Mouse (Mus musculus) intestine, postnatal 0 days (tissue): ENCODE results near the gene Rps27l. TPM values are rescaled to one million over a fixed set of nuclear protein-coding genes. Genes with fewer than 3 reads are reported as not detected.
A peak's percentile ranks its signal among the peaks of the same experiment; 100 is the strongest.
"Not testable (repeated sequence)": the region's sequence is repeated elsewhere in the genome, so short reads cannot be mapped to it uniquely, and the experiment has no call there.

Experiments
- ATAC-seq: fragments of 200-750 bp; cut with Nextera tagmentation; 2 replicates; pipeline ENCODE4 v1.8.0; 2017; ENCODE audit warnings: mild to moderate bottlenecking, moderate TSS enrichment, moderate library complexity
- H3K27ac ChIP-seq: fragments of 300-500 bp; sonication (generic); 2 replicates; pipeline ENCODE4 v1.5.1; 2014; ENCODE audit warnings: mild to moderate bottlenecking, low read depth, low read length, moderate library complexity
- H3K27me3 ChIP-seq: fragments of 300-500 bp; sonication (generic); replicated peaks from 2 replicates; pipeline ENCODE4 v1.6.1; 2014; ENCODE audit warnings: low read length, mixed read lengths; ENCODE audit not compliant: control insufficient read depth, insufficient read depth
- H3K36me3 ChIP-seq: fragments of 300-500 bp; sonication (generic); 2 replicates; pipeline ENCODE4 v1.6.1; 2014; ENCODE audit warnings: mild to moderate bottlenecking, moderate library complexity; ENCODE audit not compliant: control insufficient read depth, insufficient read depth
- H3K4me1 ChIP-seq: fragments of 300-500 bp; sonication (generic); replicated peaks from 2 replicates; pipeline ENCODE4 v1.6.1; 2014; ENCODE audit warnings: antibody characterized with exemption, low read length, mixed read lengths; ENCODE audit not compliant: control insufficient read depth, insufficient read depth
- H3K4me2 ChIP-seq: fragments of 300-500 bp; sonication (generic); replicated peaks from 2 replicates; pipeline ENCODE4 v1.6.1; 2014; ENCODE audit warnings: low read depth, mild to moderate bottlenecking, moderate library complexity
- H3K4me3 ChIP-seq: fragments of 300-500 bp; sonication (generic); 2 replicates; pipeline ENCODE4 v1.5.1; 2014; ENCODE audit warnings: low read depth, low read length
- H3K9ac ChIP-seq: fragments of 300-500 bp; sonication (generic); 2 replicates; pipeline ENCODE4 v1.6.1; 2014; ENCODE audit warnings: mild to moderate bottlenecking, low read depth, low read length
- H3K9me3 ChIP-seq: fragments of 300-500 bp; sonication (generic); 2 replicates; pipeline ENCODE4 v1.6.1; 2016; ENCODE audit warnings: mixed run types; ENCODE audit not compliant: control insufficient read depth
- CTCF ChIP-seq: sonication (generic); IDR thresholded peaks from 2 replicates; pipeline ENCODE4 v1.5.1; 2016; ENCODE audit warnings: low read depth, mild to moderate bottlenecking, control low read depth, antibody characterized with exemption, moderate library complexity
- WGBS: fragments of 180-500 bp; shearing (Covaris S2); extraction: QIAGEN DNeasy Blood & Tissue Kit; methylation state at CpG from one replicate; pipeline ENCODE4 v1.1.7; 2014; 5-methylcytosine and 5-hydroxymethylcytosine counted together
- polyA plus RNA-seq: library from polyadenylated mRNA; unstranded; fragments of >200 nt; fragmentation: Nextera tagmentation; extraction: Ambion mirVana; gene quantifications from 2 replicates; pipeline ENCODE4 v1.2.1, GENCODE M21; 2015

Rps27l gene
- polyA plus RNA-seq, 1 experiment from 2014 or later = 778 TPM

DNA sequence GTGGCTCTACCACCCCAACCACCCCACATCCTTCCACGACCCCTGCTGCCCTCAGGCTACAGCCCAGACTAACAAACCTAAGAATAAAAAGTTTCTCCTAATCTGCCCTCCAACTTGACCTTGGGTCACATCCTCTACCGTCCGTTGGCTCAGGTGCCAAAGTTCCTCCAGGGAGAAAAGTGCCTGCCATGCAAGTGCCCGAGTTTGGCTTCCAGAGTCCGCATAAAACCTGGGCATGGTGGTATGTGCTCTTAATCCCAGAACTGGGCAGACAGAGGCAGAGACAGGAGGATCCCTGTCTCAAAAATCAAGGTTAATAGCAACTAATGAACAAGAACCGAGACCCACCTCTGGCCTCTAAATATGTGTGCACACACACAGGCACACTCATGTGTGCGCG, 38.8 kb upstream of the Rps27l start:
- Histone ChIP-seq H3K4me1 (no peaks in the 10 kb centered on the region), H3K27ac (no peak overlapping the region), H3K36me3 (peaks cover 3% of the 10 kb centered on the region; the same call in 1 of the 2 replicates), H3K9me3 (no peaks in the 10 kb centered on the region), H3K4me3 (no peak overlapping the region), H3K27me3 (no peaks in the 10 kb centered on the region), H3K9ac (no peak overlapping the region), H3K4me2 (no peak overlapping the region)
- WGBS = 89% methylated on average over 8 of the region's 8 CpGs
- no peak for TF ChIP-seq CTCF
- no peak for ATAC-seq

DNA sequence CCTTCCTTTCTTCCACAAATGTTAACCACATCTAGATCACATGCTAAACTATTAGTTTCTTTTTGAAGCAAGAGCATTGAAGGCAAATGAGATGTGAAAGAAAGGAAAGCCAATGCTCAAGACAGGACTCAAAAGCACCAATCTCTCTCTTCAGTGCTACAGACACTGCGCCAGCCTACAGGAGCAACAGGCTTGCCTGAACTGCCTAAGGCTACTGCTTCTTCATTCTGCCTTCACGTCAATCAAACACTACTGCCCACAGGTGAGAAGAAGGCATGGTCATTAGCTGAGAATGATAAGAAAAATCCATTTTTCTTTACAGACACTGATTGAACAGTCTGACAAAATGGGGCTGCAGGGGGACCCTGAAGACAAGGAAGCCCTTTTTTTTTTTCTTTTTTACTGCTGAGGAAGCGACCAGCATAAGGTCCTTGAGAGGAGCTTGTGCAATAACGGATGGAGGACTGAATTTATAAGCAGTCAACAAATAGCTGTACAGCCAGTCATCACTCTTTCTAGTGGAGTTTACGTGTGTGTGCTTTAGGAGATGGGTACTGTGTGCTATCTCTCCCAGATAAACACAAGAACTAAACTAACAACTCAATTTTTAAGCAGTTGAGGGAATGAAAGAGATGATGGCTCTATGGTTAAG, 38.0 kb upstream of the Rps27l start:
- Histone ChIP-seq H3K27me3 (no peaks in the 10 kb centered on the region), H3K4me3 (no peak overlapping the region), H3K27ac (no peak overlapping the region), H3K4me1 (no peaks in the 10 kb centered on the region), H3K9me3 (no peaks in the 10 kb centered on the region), H3K36me3 (peaks cover 3% of the 10 kb centered on the region; the same call in 1 of the 2 replicates), H3K9ac (peak overlapping the region; percentile 31; the same call in 1 of the 2 replicates), H3K4me2 (0 out of 2 replicates have a peak overlapping the region, but pooled peaks have one; percentile 9)
- ATAC-seq = no peak
- WGBS = 65% methylated on average over 5 of the region's 5 CpGs
- no peak for TF ChIP-seq CTCF

DNA sequence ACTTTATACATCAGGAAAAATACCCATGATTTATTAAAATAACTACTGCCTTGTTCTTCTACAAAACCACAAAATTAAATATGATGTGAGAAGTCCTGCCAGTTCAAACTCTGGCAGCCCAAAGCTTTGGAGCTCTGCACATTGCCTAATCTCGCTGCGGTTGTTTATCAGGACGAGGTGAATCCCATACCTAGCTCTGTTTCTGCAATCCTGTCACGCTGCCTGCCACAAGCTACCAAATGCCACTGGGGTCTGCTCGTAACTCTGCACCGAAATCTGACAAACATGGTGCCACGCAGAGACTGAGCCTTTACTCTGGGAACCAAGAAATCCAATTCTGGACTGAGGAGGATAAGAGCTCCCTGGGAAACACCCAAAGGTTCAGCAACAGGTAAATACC, 36.0 kb upstream of the Rps27l start:
- WGBS = 74% methylated on average over 7 of the region's 7 CpGs
- Histone ChIP-seq H3K27ac (no peak overlapping the region), H3K27me3 (no peaks in the 10 kb centered on the region), H3K4me1 (peaks cover 7% of the 10 kb centered on the region; the same call in 1 of the 2 replicates), H3K4me2 (no peak overlapping the region), H3K4me3 (no peak overlapping the region), H3K36me3 (peaks cover 3% of the 10 kb centered on the region; the same call in 1 of the 2 replicates), H3K9ac (no peak overlapping the region), H3K9me3 (no peaks in the 10 kb centered on the region)
- no peak for TF ChIP-seq CTCF
- ATAC-seq = no peak

DNA sequence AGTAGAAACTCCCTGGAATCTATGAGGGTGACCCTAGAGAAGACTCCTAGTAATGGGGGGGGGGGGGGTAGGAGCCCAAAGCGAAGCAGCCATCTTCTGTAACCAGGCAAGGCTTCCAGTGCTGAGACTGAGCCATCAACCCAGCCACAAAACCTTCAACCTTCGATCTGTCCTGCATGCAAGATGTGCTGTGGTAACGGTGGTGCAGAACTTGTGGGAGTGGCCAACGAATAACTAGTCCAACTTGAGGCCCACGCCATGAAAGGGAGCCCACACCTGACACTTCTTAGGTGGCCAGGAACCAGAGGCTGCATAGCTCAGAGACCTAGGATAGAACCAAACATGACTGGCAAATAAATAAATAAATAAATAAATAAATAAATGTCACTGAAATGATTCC, 35.2 kb upstream of the Rps27l start:
- 65% methylated on average over 5 of the region's 5 CpGs for WGBS
- no peak for ATAC-seq

DNA sequence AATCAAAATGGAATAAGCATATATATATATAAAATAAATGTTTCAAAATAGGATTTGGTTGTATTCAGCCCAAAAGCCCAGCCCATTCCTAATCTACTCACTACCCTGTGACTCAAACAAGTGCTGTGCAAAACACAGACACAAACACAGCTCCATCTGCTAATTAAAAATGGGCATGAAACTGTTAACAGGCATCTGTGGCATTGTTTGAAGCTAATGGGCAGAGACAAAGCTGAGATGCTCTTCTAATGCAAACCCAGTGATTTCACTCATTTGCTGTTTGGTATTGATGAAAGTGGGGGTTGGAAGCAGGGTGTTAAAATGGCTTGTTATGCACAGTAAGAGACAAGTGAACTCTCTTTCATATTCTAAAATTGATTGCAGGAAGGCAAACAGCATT, 33.6 kb upstream of the Rps27l start:
- H3K27ac ChIP-seq = no peak overlapping the region
- peaks cover 3% of the 10 kb centered on the region; the same call in 1 of the 2 replicates for H3K36me3 ChIP-seq
- no peak overlapping the region for H3K9ac ChIP-seq
- peaks cover 20% of the 10 kb centered on the region for H3K4me1 ChIP-seq
- H3K27me3 ChIP-seq = no peaks in the 10 kb centered on the region
- peak overlapping the region; percentile 3; the same call in 1 of the 2 replicates for H3K4me2 ChIP-seq
- TF ChIP-seq CTCF = no peak
- H3K9me3 ChIP-seq = no peaks in the 10 kb centered on the region
- no peak overlapping the region for H3K4me3 ChIP-seq
- ATAC-seq = no peak

More for the DNA sequence above, 35.2 kb upstream of the Rps27l start:
- no peak for TF ChIP-seq CTCF
- Histone ChIP-seq H3K9ac (no peak overlapping the region), H3K9me3 (no peaks in the 10 kb centered on the region), H3K27ac (no peak overlapping the region), H3K36me3 (peaks cover 3% of the 10 kb centered on the region; the same call in 1 of the 2 replicates), H3K27me3 (no peaks in the 10 kb centered on the region), H3K4me2 (no peak overlapping the region), H3K4me3 (no peak overlapping the region), H3K4me1 (peaks cover 13% of the 10 kb centered on the region)

DNA sequence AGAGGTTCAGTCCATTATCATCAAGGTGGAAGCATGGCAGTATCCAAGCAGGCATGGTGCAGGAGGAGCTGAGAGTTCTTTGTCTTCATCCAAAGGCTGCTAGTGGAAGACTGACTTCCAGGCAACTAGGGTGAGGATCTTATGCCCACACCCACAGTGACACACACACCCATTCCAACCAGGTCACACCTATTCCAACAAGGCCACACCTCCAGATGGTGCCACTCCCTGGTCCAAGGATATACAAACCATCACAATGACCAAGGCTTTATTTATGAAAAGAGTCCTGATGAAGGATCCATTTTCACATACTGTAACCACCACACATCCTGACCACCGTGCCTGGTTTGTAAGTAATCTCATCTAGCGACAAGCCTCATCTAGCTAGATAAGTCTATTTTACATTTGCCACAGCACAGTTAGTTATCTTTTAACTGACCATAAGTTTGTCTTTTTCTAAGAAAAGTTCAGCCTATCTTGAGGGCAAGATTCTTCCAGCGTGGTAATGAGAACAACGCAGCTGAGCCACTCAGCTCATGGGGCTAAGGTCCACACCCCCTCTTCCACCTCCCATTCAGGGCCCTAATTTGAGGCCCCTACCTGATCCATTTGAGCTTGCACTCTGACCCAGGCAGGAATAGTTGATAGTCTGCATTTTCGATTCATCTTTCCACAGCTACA, 32.5 kb upstream of the Rps27l start:
- peak overlapping the region; percentile 46; the same call in 1 of the 2 replicates for H3K27ac ChIP-seq
- not testable (repeated sequence) for H3K9me3 ChIP-seq, H3K9ac ChIP-seq, H3K36me3 ChIP-seq, H3K4me3 ChIP-seq, H3K27me3 ChIP-seq, H3K4me2 ChIP-seq
- 44% methylated on average over 5 of the region's 5 CpGs for WGBS
- peak; percentile 90 for ATAC-seq
- H3K4me1 ChIP-seq = peaks cover 22% of the 10 kb centered on the region
